Mouse (Mus musculus) T-helper 17 cell (primary cell): ENCODE measurements around the gene Klhdc3.

ENCODE experiments used
- in situ Hi-C, 2 experiments: fragments of 300-600 bp; cut with MboI, MseI; formaldehyde crosslinking; loops; 1 replicate in 1 of 2; 2 replicates in 1 of 2; pipeline ENCODE4 v1.15.1; 2025; ENCODE audit warnings: high pct_unique_total_duplicates in 2 of 2

The Klhdc3 gene

GRCm38 (mm10) chr17:46680760-46681373, at the start of gene Klhdc3:
Gene Klhdc3, minus strand, starts transcription at chr17:46680914.
- in situ Hi-C loops: no loop called here

GRCm38 (mm10) chr17:46728904-46729318, 48.2 kb upstream of the Klhdc3 start, which contains the start of gene Gnmt:
Gene Gnmt, minus strand, starts transcription at chr17:46729168.
- in situ Hi-C loops: loop anchor here in 1 of 2 experiments (10.0 kb wide), 1 partner anchor 64 kb away; no protein-coding TSS in a partner anchor

- in situ Hi-C loops: loop anchor here in 1 of 2 experiments (10.0 kb wide), 1 partner anchor 64 kb away; no protein-coding TSS in a partner anchor
These were observed 47.8 kb upstream of the Klhdc3 start for GRCm38 (mm10) chr17:46728496-46728895.

GRCm38 (mm10) chr17:46728021-46728420, 47.3 kb upstream of the Klhdc3 start:
- in situ Hi-C loops: loop anchor here in 1 of 2 experiments (10.0 kb wide), 1 partner anchor 63 kb away; no protein-coding TSS in a partner anchor

- in situ Hi-C loops: loop anchor here in 1 of 2 experiments (10.0 kb wide), 1 partner anchor 62 kb away; no protein-coding TSS in a partner anchor
These were observed 46.6 kb upstream of the Klhdc3 start for GRCm38 (mm10) chr17:46727271-46727670.

- in situ Hi-C loops: loop anchor here in 1 of 2 experiments (10.0 kb wide), 1 partner anchor 61 kb away; no protein-coding TSS in a partner anchor
These were observed 45.3 kb upstream of the Klhdc3 start for GRCm38 (mm10) chr17:46725731-46726645.

GRCm38 (mm10) chr17:46725273-46725672, 44.6 kb upstream of the Klhdc3 start:
- in situ Hi-C loops: loop anchor here in 1 of 2 experiments (10.0 kb wide), 1 partner anchor 60 kb away; no protein-coding TSS in a partner anchor

GRCm38 (mm10) chr17:46724477-46725084, 43.9 kb upstream of the Klhdc3 start:
- in situ Hi-C loops: loop anchor here in 1 of 2 experiments (10.0 kb wide), 1 partner anchor 60 kb away; no protein-coding TSS in a partner anchor

GRCm38 (mm10) chr17:46721077-46721476, 40.4 kb upstream of the Klhdc3 start:
- in situ Hi-C loops: loop anchor here in 1 of 2 experiments (10.0 kb wide), 1 partner anchor 56 kb away; no protein-coding TSS in a partner anchor

- in situ Hi-C loops: no loop called here
These were observed 34.2 kb upstream of the Klhdc3 start for GRCm38 (mm10) chr17:46714756-46715481.

GRCm38 (mm10) chr17:46713849-46714248, 33.1 kb upstream of the Klhdc3 start:
- in situ Hi-C loops: no loop called here

- in situ Hi-C loops: no loop called here
These were observed 31.7 kb upstream of the Klhdc3 start for GRCm38 (mm10) chr17:46712442-46712841.

- in situ Hi-C loops: no loop called here
These were observed 31.0 kb upstream of the Klhdc3 start for GRCm38 (mm10) chr17:46711612-46712271.

- in situ Hi-C loops: no loop called here
These were observed 30.4 kb upstream of the Klhdc3 start, which contains the start of gene Pex6 for GRCm38 (mm10) chr17:46710959-46711597. Gene Pex6, plus strand, starts transcription at chr17:46711463.

GRCm38 (mm10) chr17:46706375-46707089, 25.8 kb upstream of the Klhdc3 start:
- in situ Hi-C loops: no loop called here

GRCm38 (mm10) chr17:46704887-46705835, 24.4 kb upstream of the Klhdc3 start, which contains the start of gene Ppp2r5d:
Gene Ppp2r5d, minus strand, starts transcription at chr17:46705111.
- in situ Hi-C loops: no loop called here
